ENCODE assay signal across 18 mouse cellular contexts in the genomic region with DNA sequence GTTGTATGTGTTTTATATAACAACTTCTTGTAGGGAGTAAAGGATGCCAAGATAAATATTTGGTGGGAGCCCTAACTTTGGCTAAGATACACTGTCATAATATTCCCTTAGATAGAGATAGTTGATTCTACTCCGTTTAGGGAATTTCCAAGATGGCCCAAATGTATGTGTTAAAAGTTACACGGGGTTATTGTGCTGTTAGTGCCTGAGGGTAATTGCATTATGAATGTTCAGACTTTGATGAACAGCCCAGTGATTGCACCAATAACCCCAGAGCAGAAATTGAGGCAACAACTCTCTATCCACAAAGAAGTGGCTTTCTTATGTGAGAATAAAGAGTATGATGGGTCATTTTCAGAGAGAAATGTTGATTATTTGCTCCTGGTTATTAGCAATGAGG.
DNase-seq lines count a peak whose midpoint lies in the region.
"Had no signal": no experiment of that assay in that cellular context is flagged by ENCODE, and none has a peak within 500 bp of the region (broad histone marks: within the 10 kb centered on the region; RNA-seq: fewer than 3 reads in every experiment).

No protein-coding gene starts in this region.

- intact Hi-C loops in gastrocnemius, postnatal 14 days (cut with DNase I; ENCODE audit: low total_unique reads), result no loop called here

- peak; percentile 14 for DNase-seq in 3T3-L1 (ENCODE audit: low read depth, low spot score)
- peak; percentile 56 for DNase-seq in adipocyte (ENCODE audit: low spot score)
- DNase-seq in gonadal fat pad, adult 2 months (ENCODE audit: low read depth), result peak; percentile 69
- DNase-seq in gastrocnemius, postnatal 14 days, result no peak
- DNase-seq in frontal cortex, postnatal 10 days (ENCODE audit: low spot score in 2 of 2), result no peak
- no peak for DNase-seq in urinary bladder, postnatal 4 days (ENCODE audit: low spot score in 2 of 2)
- DNase-seq: adrenal gland, adult 2 months; adrenal gland, adult 8-10 months; adrenal gland, postnatal 10 days; adrenal gland, postnatal 14 days; adrenal gland, postnatal 25 days; adrenal gland, postnatal 36 days; B cell, adult 2 months; cerebellum, adult 11 months; cerebellum, adult 11-12 months; cerebellum, adult 18-20 months; cerebellum, adult 2 months; cerebellum, adult 8-10 months had no signal

Comparison
In these comparisons a context has a peak if more than half of its experiments do, and no peak if none do; other contexts are left out.
1. DNase-seq: peak in 3T3-L1 (single experiment), adipocyte (single experiment) and gonadal fat pad, adult 2 months (single experiment); none in gastrocnemius, postnatal 14 days (single experiment), frontal cortex, postnatal 10 days (0 of 2) and urinary bladder, postnatal 4 days (0 of 2).